Mouse (Mus musculus) neural tube, embryonic 11.5 days (tissue): Measurements from ENCODE around the gene Efna2. TPM values are rescaled to one million over a fixed set of nuclear protein-coding genes. Genes with fewer than 3 reads are reported as not detected.
A peak's percentile ranks its signal among the peaks of the same experiment; 100 is the strongest.
"Not testable (repeated sequence)": the region's sequence is repeated elsewhere in the genome, so short reads cannot be mapped to it uniquely, and the experiment has no call there.

ENCODE experiments used
- ATAC-seq: fragments of 200-750 bp; cut with Nextera tagmentation; 2 replicates; pipeline ENCODE4 v1.8.0; 2017; ENCODE audit warnings: moderate number of reproducible peaks, mild to moderate bottlenecking, moderate TSS enrichment, moderate library complexity; ENCODE audit not compliant: insufficient read depth, low FRiP score, low TSS enrichment
- DNase-seq: peaks from one replicate; pipeline ENCODE4 v3.0.0-alpha.2; 2015; ENCODE audit warnings: low spot score
- H3K27ac ChIP-seq: fragments of 300-500 bp; sonication (generic); 2 replicates; pipeline ENCODE4 v1.5.1; 2014; ENCODE audit warnings: low read depth, mild to moderate bottlenecking, low read length
- H3K27me3 ChIP-seq: fragments of 300-500 bp; sonication (generic); 2 replicates; pipeline ENCODE4 v1.6.1; 2014; ENCODE audit warnings: mild to moderate bottlenecking, low read length, mixed read lengths; ENCODE audit not compliant: control insufficient read depth, insufficient read depth
- H3K36me3 ChIP-seq: fragments of 300-500 bp; sonication (generic); 2 replicates; pipeline ENCODE4 v1.6.1; 2014; ENCODE audit warnings: mild to moderate bottlenecking, low read length, moderate library complexity, mixed read lengths; ENCODE audit not compliant: control insufficient read depth, insufficient read depth
- H3K4me1 ChIP-seq: fragments of 300-500 bp; sonication (generic); 2 replicates; pipeline ENCODE4 v1.6.1; 2014; ENCODE audit warnings: low read length, mixed read lengths; ENCODE audit not compliant: control insufficient read depth, insufficient read depth
- H3K4me2 ChIP-seq: fragments of 300-500 bp; sonication (generic); 2 replicates; pipeline ENCODE4 v1.6.1; 2014; ENCODE audit warnings: low read depth, mild to moderate bottlenecking, moderate library complexity
- H3K4me3 ChIP-seq: fragments of 300-500 bp; sonication (generic); 2 replicates; pipeline ENCODE4 v1.5.1; 2014; ENCODE audit warnings: low read depth, low read length
- H3K9ac ChIP-seq: fragments of 300-500 bp; sonication (generic); 2 replicates; pipeline ENCODE4 v1.6.1; 2014; ENCODE audit warnings: mild to moderate bottlenecking, low read length
- H3K9me3 ChIP-seq: fragments of 300-500 bp; sonication (generic); 2 replicates; pipeline ENCODE4 v1.6.1; 2016; ENCODE audit warnings: low read length; ENCODE audit not compliant: control insufficient read depth
- WGBS: fragments of 180-500 bp; shearing (Covaris S2); extraction: QIAGEN DNeasy Blood & Tissue Kit; methylation state at CpG from one replicate; pipeline ENCODE4 v1.1.7; 2014; 5-methylcytosine and 5-hydroxymethylcytosine counted together
- polyA plus RNA-seq: library from polyadenylated mRNA; unstranded; fragments of >200 nt; fragmentation: Nextera tagmentation; extraction: Ambion mirVana; gene quantifications from 2 replicates; pipeline ENCODE4 v1.2.1, GENCODE M21; 2014

Gene Efna2
- polyA plus RNA-seq, 1 experiment from 2014 or later = 36.2 TPM

- DNase-seq (no peak), ATAC-seq (no peak)
- Histone ChIP-seq H3K9me3 (no peaks in the 10 kb centered on the region), H3K27ac (no peak overlapping the region), H3K4me1 (no peaks in the 10 kb centered on the region), H3K4me3 (no peak overlapping the region), H3K27me3 (no peaks in the 10 kb centered on the region), H3K36me3 (no peaks in the 10 kb centered on the region), H3K4me2 (no peak overlapping the region), H3K9ac (no peak overlapping the region)
- WGBS = 16% methylated on average over 16 of the region's 16 CpGs
Observed at GRCm38 (mm10) chr10:80215048-80215772, 35.9 kb downstream of the Efna2 start.

DNA sequence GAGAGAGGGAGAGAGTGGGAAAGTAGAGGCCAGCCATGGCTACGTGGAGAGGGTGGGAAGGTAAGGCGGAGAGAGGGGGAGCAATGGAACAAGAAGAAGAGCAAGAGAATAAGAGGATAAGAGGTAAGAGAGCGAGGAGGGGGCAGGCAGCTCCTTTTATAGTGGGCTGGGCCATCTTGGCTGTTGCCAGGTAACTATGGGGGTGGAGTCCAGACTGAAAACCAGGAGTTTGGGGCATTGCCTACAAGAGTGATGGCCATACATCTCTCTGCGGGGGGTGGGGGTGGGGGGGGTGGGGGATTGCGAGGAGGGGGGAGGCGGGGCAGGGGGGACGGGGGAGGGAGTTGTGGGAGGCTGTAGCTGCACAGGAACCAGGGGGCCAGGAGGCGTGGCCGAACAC is 41.4 kb downstream of the Efna2 start:
- Histone ChIP-seq H3K36me3 (no peaks in the 10 kb centered on the region), H3K9ac (no peak overlapping the region), H3K4me1 (peaks cover 2% of the 10 kb centered on the region; the same call in 1 of the 2 replicates), H3K27ac (no peak overlapping the region), H3K4me2 (no peak overlapping the region), H3K27me3 (no peaks in the 10 kb centered on the region), H3K9me3 (no peaks in the 10 kb centered on the region), H3K4me3 (no peak overlapping the region)
- 39% methylated on average over 5 of the region's 9 CpGs for WGBS
- no peak for DNase-seq
- no peak for ATAC-seq

DNA sequence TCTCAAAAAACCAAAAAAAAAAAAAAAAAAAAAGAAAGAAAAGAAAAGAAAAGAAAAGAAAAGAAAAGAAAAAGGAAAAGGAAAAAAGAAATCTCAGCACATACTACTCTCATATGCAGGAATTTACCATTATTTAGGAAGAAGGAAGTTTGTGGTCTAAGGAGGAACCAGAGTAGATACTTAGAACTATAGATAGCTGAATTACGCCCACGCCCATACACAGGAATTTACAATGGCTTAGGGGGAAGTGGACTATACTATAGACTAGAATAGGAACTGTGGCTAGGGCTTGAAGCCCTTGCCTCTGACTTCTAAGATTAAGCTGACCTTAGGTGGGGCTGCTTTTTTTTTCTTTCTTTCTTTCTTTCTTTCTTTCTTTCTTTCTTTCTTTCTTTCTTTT is 43.9 kb downstream of the Efna2 start:
- WGBS = 89% methylated on average over 2 of the region's 2 CpGs
- not testable (repeated sequence) for H3K4me2 ChIP-seq, H3K9ac ChIP-seq, H3K4me3 ChIP-seq, ATAC-seq, H3K27ac ChIP-seq, H3K36me3 ChIP-seq, H3K27me3 ChIP-seq, H3K9me3 ChIP-seq, DNase-seq
- H3K4me1 ChIP-seq = peaks cover 16% of the 10 kb centered on the region

DNA sequence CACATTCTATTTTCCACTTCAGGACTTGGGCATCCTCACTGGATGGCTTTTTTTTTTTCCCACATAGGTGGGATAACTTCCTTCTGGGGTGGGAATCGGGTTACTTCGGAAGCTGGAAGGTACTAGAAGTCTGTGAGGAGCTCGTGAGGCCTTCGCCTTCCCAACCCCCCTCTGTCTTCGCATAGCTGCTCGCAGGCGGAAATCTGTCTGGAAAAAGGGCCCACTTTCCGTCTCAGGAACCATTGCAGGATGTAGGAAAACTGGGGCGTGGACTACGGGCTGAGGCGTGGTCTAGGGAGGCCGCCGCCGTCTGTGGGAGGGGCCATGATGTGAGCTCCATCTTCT is 46.8 kb downstream of the Efna2 start:
- DNase-seq = no peak
- Histone ChIP-seq H3K27ac (peak overlapping the region; percentile 61; the same call in 1 of the 2 replicates), H3K9me3 (no peaks in the 10 kb centered on the region), H3K4me3 (peak overlapping the region; percentile 84; the same call in 1 of the 2 replicates), H3K27me3 (no peaks in the 10 kb centered on the region), H3K9ac (peak overlapping the region; percentile 41), H3K4me1 (peaks cover 18% of the 10 kb centered on the region), H3K4me2 (peak overlapping the region; percentile 42), H3K36me3 (no peaks in the 10 kb centered on the region)
- under 1% methylated on average over 14 of the region's 14 CpGs for WGBS
- ATAC-seq = no peak; the same call in 1 of the 2 replicates

- ATAC-seq = peak; percentile 97
- peak within 1 kb of the TSS; percentile 84 for H3K4me3 ChIP-seq
- no peaks in the 10 kb centered on the region for H3K27me3 ChIP-seq
- H3K9ac ChIP-seq = peak within 1 kb of the TSS; percentile 94
- under 1% methylated on average over 59 of the region's 75 CpGs for WGBS
- H3K4me2 ChIP-seq = peak within 1 kb of the TSS; percentile 95
- H3K9me3 ChIP-seq = no peaks in the 10 kb centered on the region
- peak within 1 kb of the TSS; percentile 87 for H3K27ac ChIP-seq
- no peaks in the 10 kb centered on the region for H3K36me3 ChIP-seq
- peak; percentile 100 for DNase-seq
- peaks cover 18% of the 10 kb centered on the region for H3K4me1 ChIP-seq
Observed at GRCm38 (mm10) chr10:80226416-80227165, 47.3 kb downstream of the Efna2 start, which contains the start of gene Mum1. TSS of gene Mum1 (plus strand) at chr10:80226434.

GRCm38 (mm10) chr10:80227166-80227539 is 47.9 kb downstream of the Efna2 start:
- Histone ChIP-seq H3K27me3 (no peaks in the 10 kb centered on the region), H3K9ac (peak overlapping the region; percentile 94), H3K4me1 (peaks cover 18% of the 10 kb centered on the region), H3K36me3 (peaks cover 2% of the 10 kb centered on the region; the same call in 1 of the 2 replicates), H3K4me2 (peak overlapping the region; percentile 95), H3K4me3 (peak overlapping the region; percentile 84), H3K27ac (peak overlapping the region; percentile 87), H3K9me3 (no peaks in the 10 kb centered on the region)
- WGBS = 15% methylated on average over 10 of the region's 10 CpGs
- ATAC-seq = peak; percentile 13; the same call in 1 of the 2 replicates
- DNase-seq = peak; percentile 33

- Histone ChIP-seq H3K27ac (no peak overlapping the region), H3K9ac (no peak overlapping the region), H3K4me2 (peak overlapping the region; percentile 95; the same call in 1 of the 2 replicates), H3K9me3 (no peaks in the 10 kb centered on the region), H3K36me3 (peaks cover 10% of the 10 kb centered on the region), H3K4me1 (peaks cover 21% of the 10 kb centered on the region), H3K4me3 (peak overlapping the region; percentile 84; the same call in 1 of the 2 replicates), H3K27me3 (no peaks in the 10 kb centered on the region)
- ATAC-seq (no peak), DNase-seq (no peak)
- 76% methylated on average over 15 of the region's 15 CpGs for WGBS
Observed at GRCm38 (mm10) chr10:80227877-80228775, 48.8 kb downstream of the Efna2 start.

- no peak overlapping the region for H3K9ac ChIP-seq
Observed at GRCm38 (mm10) chr10:80236145-80236825, 57.0 kb downstream of the Efna2 start.

More at GRCm38 (mm10) chr10:80236145-80236825, 57.0 kb downstream of the Efna2 start:
- Histone ChIP-seq H3K4me3 (no peak overlapping the region), H3K36me3 (peaks cover 51% of the 10 kb centered on the region), H3K27me3 (no peaks in the 10 kb centered on the region), H3K27ac (no peak overlapping the region), H3K4me1 (peaks cover 3% of the 10 kb centered on the region; the same call in 1 of the 2 replicates), H3K9me3 (no peaks in the 10 kb centered on the region), H3K4me2 (no peak overlapping the region)
- DNase-seq (no peak), ATAC-seq (no peak)
- 97% methylated on average over 13 of the region's 13 CpGs for WGBS
